Mouse (Mus musculus) gastrocnemius, postnatal 4 days (tissue): ENCODE measurements around the gene Uvrag. TPM values are rescaled to one million over a fixed set of nuclear protein-coding genes. Genes with fewer than 3 reads are reported as not detected.

Source experiments
- DNase-seq, 2 experiments: peaks; one replicate each; pipeline ENCODE4 v3.0.0; 2021 to 2022; ENCODE audit warnings: low spot score in 2 of 2, mixed read lengths in 2 of 2
- total RNA-seq, 2 experiments: library from RNA; stranded (reverse); gene quantifications; 2 replicates each; pipeline ENCODE4 v1.2.3; 2021

The Uvrag gene
- total RNA-seq, 2 experiments from 2014 or later, result 28.9 to 30.4 TPM

DNA sequence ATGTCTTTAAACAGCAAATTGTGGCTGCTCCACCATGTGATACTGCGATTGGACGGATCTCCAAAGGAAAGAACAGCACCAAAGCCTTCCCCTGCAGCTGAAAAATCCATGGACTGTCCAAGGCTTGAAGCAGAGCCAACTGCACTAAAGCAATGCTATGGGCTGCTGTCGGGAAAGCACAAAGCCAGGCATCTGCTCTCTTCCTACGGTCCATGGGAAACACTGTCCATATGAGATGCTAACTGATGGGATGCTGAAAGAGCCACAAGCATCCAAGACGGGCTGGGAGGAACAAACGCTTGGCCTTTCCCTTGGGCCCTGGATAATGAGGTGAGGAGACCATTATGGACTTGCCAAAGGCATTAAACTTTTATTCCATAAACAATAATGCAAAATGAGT lies 201.7 kb downstream of the Uvrag start:
- peak in 1 of 2 experiments; percentile 58 for DNase-seq

DNA sequence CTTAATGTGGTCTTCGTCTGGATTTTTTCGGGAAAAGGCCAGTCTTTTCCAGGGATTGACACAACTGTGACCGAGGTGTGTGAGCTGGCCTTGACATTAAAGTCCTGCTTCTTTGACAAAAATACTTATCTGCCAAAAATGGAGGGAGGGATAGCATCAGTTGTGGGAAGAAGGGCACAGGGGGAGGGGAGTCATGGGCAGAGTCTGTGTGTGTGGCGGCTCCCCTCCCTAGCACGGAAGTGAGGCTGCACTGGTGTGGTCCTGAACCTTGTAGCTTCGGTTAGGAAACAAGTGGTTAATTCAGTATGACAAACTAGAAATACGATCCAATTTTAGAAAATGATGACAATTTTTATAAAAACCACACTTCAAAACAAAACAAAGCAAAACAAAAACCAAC lies 202.3 kb downstream of the Uvrag start:
- no peak for DNase-seq

DNA sequence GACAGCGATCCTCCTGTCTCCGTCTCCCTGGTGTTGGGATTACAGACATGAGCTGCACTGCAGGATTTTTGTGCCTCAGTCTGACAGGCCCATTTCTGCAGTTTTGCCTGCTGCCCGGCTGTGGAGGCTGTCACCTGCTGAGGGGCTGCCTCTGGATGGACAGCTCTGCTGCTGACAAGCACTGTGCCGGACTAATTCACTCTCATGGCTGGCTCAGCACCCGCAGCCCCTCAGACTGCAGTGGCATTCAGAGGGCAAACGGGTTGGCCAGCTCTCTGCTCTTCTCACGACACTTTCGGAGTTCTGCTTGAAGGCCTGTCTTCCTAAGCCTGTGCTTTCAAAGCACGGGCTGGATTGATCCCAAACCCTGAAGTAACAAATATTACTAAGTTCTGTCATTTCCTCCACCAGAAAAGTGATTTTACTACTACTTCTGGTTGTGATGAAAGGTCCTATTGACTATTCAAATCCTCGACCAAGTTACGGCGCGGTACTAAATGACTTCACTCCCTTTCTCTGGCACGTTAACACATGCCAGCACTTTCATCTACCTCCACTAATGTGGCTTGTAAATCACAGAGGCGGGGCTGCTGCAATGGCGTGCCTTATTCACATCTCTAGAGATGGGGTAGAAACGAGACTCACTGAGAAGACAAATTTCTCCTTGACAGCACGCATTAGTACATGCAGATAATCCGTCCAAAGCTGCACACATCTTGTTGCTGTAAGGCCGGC lies 203.7 kb downstream of the Uvrag start:
- DNase-seq, result no peak

DNA sequence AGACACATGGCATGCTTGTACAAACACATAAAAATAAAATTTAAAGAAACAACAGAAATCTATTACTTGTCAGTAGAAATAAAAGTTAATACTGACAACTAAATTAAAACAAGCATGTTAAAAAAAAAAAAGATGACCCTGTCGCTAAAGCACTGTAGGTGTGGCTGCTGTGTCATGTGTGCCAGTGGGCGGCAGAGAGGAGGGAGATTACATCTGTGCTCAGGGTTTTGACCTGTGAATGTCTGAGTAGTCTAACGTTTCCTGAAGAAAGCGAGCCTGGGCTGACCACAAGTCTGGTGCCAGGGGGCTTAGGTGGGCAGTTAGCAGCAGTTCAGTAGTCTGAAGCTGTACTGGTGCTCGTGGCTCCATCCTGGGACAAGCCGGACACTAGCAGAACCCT lies 205.2 kb downstream of the Uvrag start:
- DNase-seq, result no peak

DNA sequence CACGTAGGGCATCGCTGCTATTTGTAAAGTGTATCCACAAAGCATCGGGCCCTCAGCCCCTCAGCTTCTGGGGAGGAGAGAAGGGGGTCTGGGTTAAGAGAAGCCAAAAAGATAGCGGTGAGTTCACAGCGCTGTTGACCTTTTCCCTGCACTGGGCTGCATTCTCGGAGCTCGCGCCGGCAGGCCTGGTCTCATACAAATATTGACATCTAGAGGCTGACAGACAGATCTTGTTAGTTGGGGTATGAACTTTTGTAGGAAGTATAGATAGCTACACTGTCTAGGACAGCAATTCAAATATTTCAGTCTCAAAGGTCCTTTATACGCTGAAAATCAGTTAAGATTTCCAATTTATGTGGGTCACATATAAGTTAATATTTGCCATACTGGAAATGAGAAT lies 205.7 kb downstream of the Uvrag start:
- DNase-seq, result no peak

DNA sequence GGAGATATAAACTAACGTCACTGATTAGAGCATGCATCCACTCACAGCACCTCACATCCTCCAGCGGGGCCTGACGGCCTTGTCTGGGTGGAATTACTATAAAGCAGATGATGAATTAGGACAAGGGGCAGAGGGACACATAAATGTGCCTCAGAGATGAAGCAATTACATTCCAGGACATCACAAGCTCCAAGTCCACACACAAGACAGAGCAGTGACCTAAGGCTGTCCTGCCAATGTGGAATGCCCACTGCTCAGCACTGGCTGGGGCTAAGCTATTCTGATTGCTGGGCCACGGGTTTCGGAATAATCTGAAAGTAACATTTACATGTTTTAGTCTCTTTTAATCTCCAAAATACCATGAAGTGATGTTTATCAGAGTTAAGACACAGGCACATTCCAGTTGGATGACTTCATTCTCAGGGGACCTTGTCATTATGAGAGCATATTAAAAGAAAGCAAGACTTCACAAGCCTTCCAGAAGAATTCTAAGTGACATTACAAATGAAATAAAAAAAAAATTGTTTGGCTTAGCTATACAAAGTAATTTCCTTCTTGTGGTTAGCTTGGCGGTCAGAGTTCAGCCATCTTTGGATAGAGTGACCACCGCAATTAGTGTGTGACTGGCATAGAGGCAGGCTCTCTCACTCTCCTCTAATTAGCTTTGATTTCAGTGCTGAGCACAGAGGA lies 212.5 kb downstream of the Uvrag start:
- DNase-seq, result no peak

DNA sequence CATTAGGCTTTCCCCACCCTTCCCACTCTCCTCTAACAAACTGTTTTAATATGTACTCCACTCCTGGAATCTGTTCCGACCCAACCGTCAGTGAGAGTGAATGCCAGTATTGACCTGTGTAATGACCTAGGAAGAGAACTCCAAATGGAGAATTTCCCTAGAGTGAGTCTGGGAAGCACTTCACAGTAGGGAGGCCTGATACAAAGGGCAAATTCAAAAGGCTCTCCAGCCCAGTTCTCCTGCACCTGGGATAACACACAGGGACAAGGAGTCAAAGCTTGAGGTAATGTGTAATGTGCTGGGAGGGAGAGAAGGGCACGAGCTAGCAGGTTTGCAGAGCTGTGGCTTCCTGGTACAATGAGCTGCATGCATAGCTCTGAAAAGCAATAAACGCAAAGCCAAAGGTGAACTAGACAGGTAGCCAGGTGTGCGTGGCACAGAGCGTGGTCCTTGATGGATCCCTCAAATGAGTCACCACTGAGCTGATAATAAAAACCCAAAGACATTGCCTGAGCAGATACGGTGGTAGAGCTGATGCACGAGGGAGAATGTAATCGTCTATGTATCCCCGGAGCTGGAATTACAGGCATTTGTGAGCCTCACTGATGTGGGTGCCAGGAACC lies 213.9 kb downstream of the Uvrag start:
- no peak for DNase-seq

DNA sequence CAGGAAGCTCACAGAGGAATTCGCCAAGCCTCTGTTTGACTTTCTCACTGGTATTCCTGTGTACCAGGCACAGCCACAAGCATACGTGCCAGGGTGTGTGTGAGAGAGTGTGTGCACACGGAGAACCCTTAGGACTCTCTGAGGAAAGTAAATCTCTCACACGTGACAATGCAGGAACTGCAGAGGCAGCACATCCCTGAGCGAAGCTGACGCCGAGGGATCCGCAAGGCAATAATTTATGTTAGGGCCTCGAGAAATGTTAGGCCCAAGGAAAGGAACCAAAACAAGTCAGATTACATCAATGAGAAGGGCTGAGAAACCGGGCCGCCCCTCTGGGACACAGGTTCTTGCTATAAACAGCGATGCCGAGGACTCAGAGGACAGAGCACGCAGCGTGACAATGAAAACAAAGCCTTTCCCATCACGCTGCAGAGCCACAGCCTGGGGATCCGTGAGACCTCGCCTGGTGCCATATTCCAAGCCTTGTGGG lies 216.5 kb downstream of the Uvrag start:
- DNase-seq, result no peak

DNA sequence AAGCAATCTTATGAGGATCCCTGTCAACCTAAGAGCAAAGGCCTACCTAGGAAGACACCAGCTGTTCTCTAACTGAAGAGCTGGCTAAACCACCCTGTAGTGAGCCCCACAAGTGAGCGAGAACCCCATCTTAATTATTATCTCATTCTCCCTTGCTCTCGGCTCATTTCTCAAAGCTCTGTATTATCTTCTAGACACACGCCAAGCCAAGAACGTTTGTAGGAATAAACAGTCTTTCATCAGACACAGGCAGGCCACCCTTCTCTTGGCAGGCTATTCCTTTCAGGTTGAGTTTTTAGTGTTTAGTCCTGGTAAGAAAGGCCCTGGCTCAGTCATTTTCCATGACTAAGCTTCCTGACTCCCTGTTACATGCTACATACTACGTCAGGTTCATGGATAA lies 218.0 kb downstream of the Uvrag start:
- no peak for DNase-seq

DNA sequence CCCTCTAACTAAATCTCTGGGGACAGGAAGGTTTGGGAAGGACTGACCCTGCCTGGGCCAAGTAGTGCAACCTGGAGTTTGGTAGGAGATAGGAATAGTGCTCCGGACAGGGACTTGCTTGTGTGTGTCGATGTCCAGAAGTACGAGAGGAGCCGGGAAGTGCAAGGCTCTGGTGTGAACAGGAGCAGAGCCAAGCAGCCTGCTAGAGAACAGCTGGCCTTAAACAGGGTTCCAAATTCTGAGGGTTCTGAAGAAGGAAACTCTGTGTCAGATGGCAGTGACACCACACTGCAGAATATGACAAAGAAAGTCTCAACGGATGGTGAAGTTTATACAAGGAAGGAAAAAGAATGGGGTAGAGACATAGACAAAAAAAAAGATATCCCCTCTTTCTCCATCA lies 223.5 kb downstream of the Uvrag start:
- no peak for DNase-seq

DNA sequence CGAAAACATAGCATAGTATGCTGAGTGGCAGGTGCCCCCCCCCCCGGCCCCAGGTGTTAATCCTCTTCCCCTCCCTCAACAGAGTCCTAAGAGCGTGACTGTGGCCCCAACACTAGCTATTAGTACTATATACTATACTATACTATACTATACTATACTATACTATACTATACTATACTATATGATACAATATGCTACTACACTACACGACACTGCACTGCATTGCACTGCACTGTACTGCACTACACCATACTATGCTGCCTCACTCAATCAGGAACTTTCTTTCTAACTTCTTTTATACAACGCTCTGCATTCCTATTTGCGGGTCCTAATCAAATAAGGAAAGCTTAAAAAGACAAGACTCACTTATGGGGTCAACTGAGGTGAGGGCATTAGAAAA lies 224.4 kb downstream of the Uvrag start:
- no peak for DNase-seq

DNA sequence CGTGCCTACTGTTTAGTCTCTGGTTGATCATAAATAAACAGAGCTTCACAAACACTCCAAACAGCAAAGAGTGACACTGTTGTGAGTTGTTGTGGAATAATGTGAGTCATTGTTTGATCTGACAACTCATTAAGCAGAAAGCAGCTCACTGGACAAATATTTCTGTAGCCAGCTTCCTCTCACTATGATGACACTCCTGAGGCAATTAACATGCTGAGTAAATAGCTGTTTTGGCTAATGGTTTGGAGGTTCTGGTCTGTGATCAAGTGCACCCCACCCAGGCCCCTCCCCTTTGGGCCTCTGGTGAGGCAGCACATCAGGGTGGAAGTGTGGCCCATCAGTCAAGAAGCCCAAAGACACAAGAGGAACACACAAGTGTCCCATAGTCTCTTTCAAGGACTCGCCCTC lies 228.0 kb downstream of the Uvrag start:
- DNase-seq, result no peak

DNA sequence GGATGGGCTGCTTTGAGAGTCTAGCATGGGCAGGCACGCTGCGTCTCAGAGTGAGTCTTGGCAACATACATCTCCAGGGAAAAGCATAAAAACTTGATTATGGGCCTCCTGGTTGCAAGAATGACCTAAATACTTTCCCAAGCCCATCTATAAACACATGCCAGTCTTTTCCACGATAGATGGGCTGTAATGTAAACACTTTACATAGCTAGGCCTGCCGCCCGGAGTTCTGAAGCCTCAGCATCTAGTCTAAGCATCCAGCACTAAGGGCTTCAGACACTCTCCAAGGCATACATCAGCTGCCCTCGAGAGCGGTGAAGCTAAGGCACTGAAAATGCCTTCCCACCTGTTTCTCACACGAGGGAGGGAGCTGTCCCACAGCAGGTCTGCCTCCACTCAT lies 229.7 kb downstream of the Uvrag start:
- DNase-seq, result no peak

DNA sequence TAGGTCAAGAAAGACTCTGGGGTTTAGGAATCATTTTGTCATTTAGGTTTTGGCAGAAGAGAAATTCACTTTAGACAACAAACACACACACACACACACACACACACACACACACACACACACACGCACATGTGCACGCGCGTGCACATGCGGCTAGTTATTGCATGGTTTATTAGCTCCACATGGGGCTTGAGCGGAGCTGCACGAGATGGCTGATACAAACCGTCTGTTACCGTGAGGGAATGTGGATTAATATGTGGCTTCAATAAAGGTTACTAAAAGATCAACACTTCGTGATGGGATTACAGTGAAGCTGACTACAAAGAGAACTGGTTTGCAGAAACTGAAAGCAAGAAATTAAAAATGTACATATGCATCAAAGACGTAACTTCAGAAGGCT lies 230.2 kb downstream of the Uvrag start:
- DNase-seq, result no peak

DNA sequence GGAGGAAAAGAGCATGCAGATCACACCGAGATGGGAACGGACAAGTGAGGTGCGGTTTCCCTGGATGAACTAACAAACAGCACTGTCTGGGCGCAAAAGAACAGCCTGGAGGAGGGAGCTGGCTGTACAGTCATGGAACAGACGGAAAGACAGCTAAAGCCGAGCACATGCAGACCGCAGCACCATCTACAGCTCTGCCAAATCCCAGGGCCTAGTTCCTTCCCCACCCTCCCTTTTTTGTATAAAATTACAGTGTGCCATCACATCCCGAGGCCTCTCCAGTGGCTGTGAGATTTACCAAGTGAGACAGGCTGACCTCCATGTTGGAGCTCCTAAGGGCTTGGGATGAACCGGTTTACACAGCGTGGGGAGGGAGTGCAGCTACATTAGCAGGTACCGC lies 230.8 kb downstream of the Uvrag start:
- no peak for DNase-seq

DNA sequence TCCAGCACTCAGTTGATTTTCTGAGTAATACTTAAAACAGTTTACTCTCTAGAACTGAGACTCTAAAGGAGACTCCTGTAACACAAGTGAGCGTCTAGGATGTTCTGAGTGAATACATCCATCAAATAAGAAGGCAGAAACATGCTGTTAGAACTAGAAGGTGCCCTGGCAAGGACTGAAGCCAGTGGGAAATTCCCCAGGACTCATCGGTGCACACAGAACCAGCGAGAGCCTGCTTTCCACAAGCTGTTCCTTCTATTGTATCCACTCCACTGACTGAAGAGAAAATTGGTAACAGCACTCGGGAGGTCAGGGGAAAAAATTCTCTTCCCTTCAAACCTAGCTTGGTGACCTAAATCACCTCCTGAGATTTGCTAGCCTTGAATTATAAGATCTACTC lies 233.5 kb downstream of the Uvrag start:
- DNase-seq, result no peak

DNA sequence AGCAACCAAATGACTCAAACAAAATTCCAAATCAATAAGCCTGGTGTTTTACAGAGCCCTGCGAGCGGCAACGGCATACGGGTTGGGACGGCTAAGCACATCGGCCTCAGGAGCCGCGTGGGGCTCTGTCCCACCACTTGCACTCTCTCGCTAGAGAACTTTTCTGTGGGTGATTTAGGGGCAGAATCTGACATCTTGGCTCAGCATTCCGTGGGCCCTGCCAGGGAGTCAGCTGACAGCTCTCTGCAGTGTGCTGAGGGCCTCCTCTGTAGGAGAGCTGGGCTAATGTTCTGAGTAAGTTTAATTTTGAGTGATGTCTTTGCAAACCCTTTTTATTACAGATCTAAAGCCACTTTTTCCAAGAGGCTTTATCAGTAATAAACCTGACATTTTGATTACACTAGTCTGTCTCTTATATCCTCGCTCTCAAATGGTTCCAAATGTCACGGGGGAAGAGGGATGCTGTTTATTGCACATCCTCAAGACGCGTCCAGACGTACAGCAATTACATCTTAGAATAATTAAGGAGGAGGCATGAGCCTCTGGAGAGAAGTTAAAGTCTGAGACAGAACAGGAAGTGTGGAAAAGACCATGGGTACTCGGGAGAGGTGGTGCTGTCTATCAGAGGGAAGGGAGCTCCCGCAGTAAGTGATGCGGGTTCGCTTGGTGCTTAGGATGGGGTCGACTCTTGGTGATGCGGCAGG lies 236.1 kb downstream of the Uvrag start:
- no peak for DNase-seq

DNA sequence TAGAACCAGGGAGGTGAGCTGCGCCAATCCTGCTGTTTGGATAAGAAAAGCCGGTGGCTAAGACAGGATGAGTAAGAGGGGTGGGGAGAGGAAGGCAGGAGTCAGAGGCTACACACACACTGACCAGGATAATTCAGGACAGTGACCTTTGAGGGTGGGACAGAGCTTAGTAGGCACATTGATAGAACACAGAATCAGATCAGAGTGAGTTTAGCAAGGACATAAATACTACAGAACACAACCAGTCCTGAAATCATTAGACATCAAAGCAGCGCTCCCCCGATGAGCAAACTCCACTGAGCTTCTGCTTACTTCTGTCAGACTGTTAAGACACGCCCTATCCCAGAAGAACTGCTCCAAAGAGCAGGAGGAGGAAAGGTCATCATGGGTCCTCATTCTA lies 237.1 kb downstream of the Uvrag start:
- DNase-seq, result no peak

DNA sequence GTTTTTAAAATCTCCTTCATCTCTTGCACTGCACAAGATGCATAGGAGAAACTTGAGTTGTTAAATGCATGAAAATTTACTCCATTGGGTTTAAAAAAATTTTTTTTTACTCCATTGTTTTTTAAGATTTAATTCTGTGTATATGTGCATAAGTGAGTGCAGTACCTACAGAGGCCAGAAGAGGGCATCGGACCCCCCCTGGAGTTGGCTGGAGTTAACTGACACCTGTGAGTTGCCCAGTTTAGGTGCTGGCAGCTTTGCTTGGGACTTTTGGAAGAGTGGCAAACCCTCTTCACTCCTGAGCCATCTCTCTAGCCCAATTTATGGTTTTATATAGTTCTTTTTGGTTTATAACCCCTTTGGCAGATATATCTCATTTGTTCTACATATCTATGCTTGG lies 239.8 kb downstream of the Uvrag start:
- DNase-seq, result no peak

DNA sequence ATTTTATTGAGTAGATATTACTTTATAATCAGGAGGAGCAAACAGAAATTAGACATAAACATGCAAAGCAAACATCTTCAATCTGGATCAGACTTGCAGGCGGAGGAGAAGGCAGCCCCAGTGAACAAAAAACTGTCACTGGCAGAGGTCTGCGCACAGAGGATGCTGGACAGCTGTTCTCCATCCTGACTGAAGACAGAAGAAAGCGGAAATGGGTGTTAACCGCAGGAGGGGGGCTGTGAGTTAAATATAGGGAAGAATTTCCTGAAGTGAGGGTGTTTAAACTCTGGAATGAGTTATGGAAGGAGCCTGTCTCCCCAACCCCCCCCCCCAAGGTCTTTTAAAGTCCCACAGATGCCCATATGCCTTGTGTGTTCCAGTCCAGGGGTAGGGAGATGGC lies 241.1 kb downstream of the Uvrag start:
- no peak for DNase-seq

DNA sequence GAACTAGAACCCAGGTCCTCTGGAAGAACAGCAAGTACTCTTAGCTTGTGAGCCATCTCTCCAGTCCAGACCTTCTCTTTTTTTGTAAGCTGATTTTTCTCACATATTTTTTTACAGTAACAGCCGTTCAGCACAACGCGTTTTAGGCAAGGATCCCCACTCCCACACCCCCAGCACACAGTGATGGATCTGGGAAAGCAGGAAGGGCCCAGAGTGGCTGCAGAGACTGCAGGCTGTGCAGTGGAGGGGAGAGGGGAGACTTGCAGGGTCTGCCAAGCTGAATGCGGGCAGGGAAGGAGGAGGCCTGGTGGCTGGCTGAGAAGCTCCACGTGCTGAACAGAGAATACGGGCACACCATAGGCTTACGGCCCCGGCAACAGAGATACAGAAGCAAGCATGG lies 243.6 kb downstream of the Uvrag start:
- DNase-seq, result no peak
